Mouse (Mus musculus) stomach, embryonic 15.5 days (tissue): Measurements from ENCODE around the gene Gnpat. TPM values are rescaled to one million over a fixed set of nuclear protein-coding genes. Genes with fewer than 3 reads are reported as not detected.
"Not testable (repeated sequence)": the region's sequence is repeated elsewhere in the genome, so short reads cannot be mapped to it uniquely, and the experiment has no call there.

Source experiments
- ATAC-seq: fragments of 200-750 bp; cut with Nextera tagmentation; 2 replicates; pipeline ENCODE4 v1.8.0; 2017; ENCODE audit warnings: low read depth, moderate number of reproducible peaks, moderate TSS enrichment; ENCODE audit not compliant: insufficient read depth, low FRiP score
- H3K27ac ChIP-seq: fragments of 300-500 bp; sonication (generic); 2 replicates; pipeline ENCODE4 v1.5.1; 2015; ENCODE audit warnings: mild to moderate bottlenecking, inconsistent platforms
- H3K27me3 ChIP-seq: fragments of 300-500 bp; sonication (generic); replicated peaks from 2 replicates; pipeline ENCODE4 v1.6.1; 2015; ENCODE audit warnings: inconsistent platforms
- H3K36me3 ChIP-seq: fragments of 300-500 bp; sonication (generic); 2 replicates; pipeline ENCODE4 v1.6.1; 2015; ENCODE audit warnings: inconsistent platforms
- H3K4me1 ChIP-seq: fragments of 300-500 bp; sonication (generic); 2 replicates; pipeline ENCODE4 v1.6.1; 2015; ENCODE audit warnings: inconsistent platforms
- H3K4me2 ChIP-seq: fragments of 300-500 bp; sonication (generic); 2 replicates; pipeline ENCODE4 v1.6.1; 2015; ENCODE audit warnings: mild to moderate bottlenecking, inconsistent platforms
- H3K4me3 ChIP-seq: fragments of 300-500 bp; sonication (generic); replicated peaks from 2 replicates; pipeline ENCODE4 v1.5.1; 2015; ENCODE audit warnings: inconsistent platforms
- H3K9ac ChIP-seq: fragments of 300-500 bp; sonication (generic); 2 replicates; pipeline ENCODE4 v1.6.1; 2015; ENCODE audit warnings: inconsistent platforms
- H3K9me3 ChIP-seq: fragments of 300-500 bp; sonication (generic); 2 replicates; pipeline ENCODE4 v1.6.1; 2016; ENCODE audit warnings: inconsistent platforms
- WGBS: fragments of 180-500 bp; shearing (Covaris S2); methylation state at CpG from one replicate; pipeline ENCODE4 v1.1.7; 2015; 5-methylcytosine and 5-hydroxymethylcytosine counted together
- polyA plus RNA-seq: library from polyadenylated mRNA; unstranded; fragments of >200 nt; fragmentation: Nextera tagmentation; extraction: Ambion mirVana; gene quantifications from 2 replicates; pipeline ENCODE4 v1.2.1, GENCODE M21; 2015

Gene Gnpat
- polyA plus RNA-seq, 1 experiment from 2014 or later, result 84.0 TPM

GRCm38 (mm10) chr8:124831531-124831930 lies 31.3 kb upstream of the Gnpat start:
- Histone ChIP-seq H3K4me1 (peaks cover 5% of the 10 kb centered on the region), H3K36me3 (no peaks in the 10 kb centered on the region), H3K27ac (no peak overlapping the region), H3K9ac (no peak overlapping the region), H3K9me3 (no peaks in the 10 kb centered on the region), H3K4me3 (no peak overlapping the region), H3K4me2 (no peak overlapping the region), H3K27me3 (no peaks in the 10 kb centered on the region)
- 77% methylated on average over 6 of the region's 6 CpGs for WGBS
- peak; percentile 24; the same call in 1 of the 2 replicates for ATAC-seq

GRCm38 (mm10) chr8:124831941-124832340 lies 30.9 kb upstream of the Gnpat start:
- Histone ChIP-seq H3K9me3 (no peaks in the 10 kb centered on the region), H3K27ac (no peak overlapping the region), H3K4me1 (peaks cover 5% of the 10 kb centered on the region), H3K9ac (no peak overlapping the region), H3K4me2 (no peak overlapping the region), H3K4me3 (no peak overlapping the region), H3K27me3 (no peaks in the 10 kb centered on the region), H3K36me3 (no peaks in the 10 kb centered on the region)
- no peak for ATAC-seq
- WGBS, result 73% methylated on average over 6 of the region's 6 CpGs

- Histone ChIP-seq H3K27me3 (no peaks in the 10 kb centered on the region), H3K4me3 (no peak overlapping the region), H3K9ac (no peak overlapping the region), H3K9me3 (no peaks in the 10 kb centered on the region), H3K36me3 (0 out of 2 replicates have a peak, but pooled peaks cover 6% of the 10 kb centered on the region), H3K27ac (no peak overlapping the region), H3K4me1 (peaks cover 5% of the 10 kb centered on the region), H3K4me2 (peak overlapping the region; percentile 40)
- ATAC-seq, result no peak
- 28% methylated on average over 15 of the region's 15 CpGs for WGBS
These were observed 29.2 kb upstream of the Gnpat start for GRCm38 (mm10) chr8:124833430-124834205.

GRCm38 (mm10) chr8:124835848-124836247 lies 27.0 kb upstream of the Gnpat start:
- Histone ChIP-seq H3K4me2 (no peak overlapping the region), H3K4me1 (peaks cover 5% of the 10 kb centered on the region), H3K9ac (no peak overlapping the region), H3K9me3 (no peaks in the 10 kb centered on the region), H3K36me3 (peaks cover 22% of the 10 kb centered on the region), H3K27ac (no peak overlapping the region; the same call in 1 of the 2 replicates), H3K27me3 (no peaks in the 10 kb centered on the region), H3K4me3 (no peak overlapping the region)
- ATAC-seq, result no peak

- no peaks in the 10 kb centered on the region for H3K27me3 ChIP-seq
- no peak overlapping the region for H3K27ac ChIP-seq
- peaks cover 26% of the 10 kb centered on the region for H3K36me3 ChIP-seq
- no peak for ATAC-seq
- H3K9ac ChIP-seq, result no peak overlapping the region
- no peaks in the 10 kb centered on the region for H3K9me3 ChIP-seq
- H3K4me2 ChIP-seq, result no peak overlapping the region
- WGBS, result 84% methylated on average over 7 of the region's 7 CpGs
- H3K4me1 ChIP-seq, result peaks cover 5% of the 10 kb centered on the region
- no peak overlapping the region for H3K4me3 ChIP-seq
These were observed 26.6 kb upstream of the Gnpat start for GRCm38 (mm10) chr8:124836273-124836672.

- H3K27me3 ChIP-seq, result no peaks in the 10 kb centered on the region
- peaks cover 26% of the 10 kb centered on the region for H3K36me3 ChIP-seq
- H3K4me3 ChIP-seq, result no peak overlapping the region
- no peak overlapping the region for H3K9ac ChIP-seq
- peaks cover 5% of the 10 kb centered on the region for H3K4me1 ChIP-seq
- no peaks in the 10 kb centered on the region for H3K9me3 ChIP-seq
- no peak for ATAC-seq
- WGBS, result 79% methylated on average over 2 of the region's 2 CpGs
- H3K27ac ChIP-seq, result no peak overlapping the region
- no peak overlapping the region for H3K4me2 ChIP-seq
These were observed 25.9 kb upstream of the Gnpat start for GRCm38 (mm10) chr8:124836907-124837306.

GRCm38 (mm10) chr8:124837956-124838355 lies 24.9 kb upstream of the Gnpat start:
- Histone ChIP-seq H3K4me1 (peaks cover 5% of the 10 kb centered on the region), H3K36me3 (peaks cover 26% of the 10 kb centered on the region), H3K4me2 (no peak overlapping the region), H3K27me3 (no peaks in the 10 kb centered on the region), H3K4me3 (no peak overlapping the region), H3K27ac (no peak overlapping the region), H3K9me3 (no peaks in the 10 kb centered on the region), H3K9ac (no peak overlapping the region)
- ATAC-seq, result no peak
- WGBS, result 75% methylated on average over 2 of the region's 2 CpGs

GRCm38 (mm10) chr8:124839371-124839770 lies 23.5 kb upstream of the Gnpat start:
- Histone ChIP-seq H3K27me3 (no peaks in the 10 kb centered on the region), H3K4me3 (no peak overlapping the region), H3K36me3 (peaks cover 26% of the 10 kb centered on the region), H3K27ac (no peak overlapping the region), H3K9me3 (no peaks in the 10 kb centered on the region), H3K4me2 (no peak overlapping the region), H3K9ac (no peak overlapping the region), H3K4me1 (no peaks in the 10 kb centered on the region)
- no peak for ATAC-seq
- 91% methylated on average over 10 of the region's 10 CpGs for WGBS

GRCm38 (mm10) chr8:124840900-124841299 lies 21.9 kb upstream of the Gnpat start:
- H3K27ac ChIP-seq, result no peak overlapping the region
- no peak overlapping the region for H3K4me3 ChIP-seq
- H3K4me1 ChIP-seq, result no peaks in the 10 kb centered on the region
- no peak overlapping the region for H3K4me2 ChIP-seq
- no peaks in the 10 kb centered on the region for H3K27me3 ChIP-seq
- peaks cover 26% of the 10 kb centered on the region for H3K36me3 ChIP-seq
- WGBS, result 91% methylated on average over 7 of the region's 7 CpGs
- H3K9ac ChIP-seq, result no peak overlapping the region
- ATAC-seq, result no peak
- no peaks in the 10 kb centered on the region for H3K9me3 ChIP-seq

GRCm38 (mm10) chr8:124841775-124842174 lies 21.1 kb upstream of the Gnpat start:
- Histone ChIP-seq H3K27me3 (no peaks in the 10 kb centered on the region), H3K27ac (no peak overlapping the region), H3K4me1 (no peaks in the 10 kb centered on the region), H3K4me3 (no peak overlapping the region), H3K36me3 (peaks cover 26% of the 10 kb centered on the region), H3K4me2 (no peak overlapping the region), H3K9ac (no peak overlapping the region), H3K9me3 (no peaks in the 10 kb centered on the region)
- ATAC-seq, result no peak
- WGBS, result 89% methylated on average over 10 of the region's 10 CpGs

- not testable (repeated sequence) for H3K27me3 ChIP-seq, H3K4me1 ChIP-seq, H3K27ac ChIP-seq, H3K9me3 ChIP-seq, H3K9ac ChIP-seq, H3K4me3 ChIP-seq, H3K4me2 ChIP-seq, ATAC-seq
- H3K36me3 ChIP-seq, result peaks cover 24% of the 10 kb centered on the region
- WGBS, result 79% methylated on average over 1 of the region's 1 CpGs
These were observed 19.9 kb upstream of the Gnpat start for GRCm38 (mm10) chr8:124842929-124843328.

- no peak for ATAC-seq
- 66% methylated on average over 3 of the region's 3 CpGs for WGBS
- no peak overlapping the region for H3K27ac ChIP-seq
- H3K4me2 ChIP-seq, result no peak overlapping the region
- no peak overlapping the region for H3K9ac ChIP-seq
- H3K27me3 ChIP-seq, result no peaks in the 10 kb centered on the region
- no peaks in the 10 kb centered on the region for H3K9me3 ChIP-seq
- H3K36me3 ChIP-seq, result peaks cover 9% of the 10 kb centered on the region
- H3K4me3 ChIP-seq, result no peak overlapping the region
- no peaks in the 10 kb centered on the region for H3K4me1 ChIP-seq
These were observed 17.7 kb upstream of the Gnpat start for GRCm38 (mm10) chr8:124845131-124845530.
